Mouse (Mus musculus) megakaryocyte, adult 5-6 weeks (primary cell): Measurements from ENCODE around the gene Cd82. TPM values are rescaled to one million over a fixed set of nuclear protein-coding genes. Genes with fewer than 3 reads are reported as not detected.

Experiments
- ATAC-seq: 2 replicates; pipeline ENCODE4 v1.8.0; 2016; ENCODE audit warnings: mild to moderate bottlenecking, inconsistent platforms; ENCODE audit not compliant: poor library complexity, severe bottlenecking
- total RNA-seq, 2 experiments: library from RNA; stranded (forward) in 1 of 2; stranded (reverse) in 1 of 2; fragments of 153-499, 151-499 nt in 1 of 2; fragments of 221-1000, 200-1000 nt in 1 of 2; gene quantifications; 2 replicates each; pipeline versions ENCODE4 v1.2.3 to v1.2.4; 2015 to 2017

Gene Cd82
- total RNA-seq (2015), result 28.0 and 30.1 TPM in 2 replicates
- total RNA-seq (2017), result 43.1 and 45.3 TPM in 2 replicates

GRCm38 (mm10) chr2:93462760-93463159, at the start of gene Cd82:
Gene Cd82 (minus strand): TSS chr2:93463140.
- peak; percentile 1 for ATAC-seq

GRCm38 (mm10) chr2:93512130-93512529, 49.2 kb upstream of the Cd82 start:
- no peak for ATAC-seq

DNA sequence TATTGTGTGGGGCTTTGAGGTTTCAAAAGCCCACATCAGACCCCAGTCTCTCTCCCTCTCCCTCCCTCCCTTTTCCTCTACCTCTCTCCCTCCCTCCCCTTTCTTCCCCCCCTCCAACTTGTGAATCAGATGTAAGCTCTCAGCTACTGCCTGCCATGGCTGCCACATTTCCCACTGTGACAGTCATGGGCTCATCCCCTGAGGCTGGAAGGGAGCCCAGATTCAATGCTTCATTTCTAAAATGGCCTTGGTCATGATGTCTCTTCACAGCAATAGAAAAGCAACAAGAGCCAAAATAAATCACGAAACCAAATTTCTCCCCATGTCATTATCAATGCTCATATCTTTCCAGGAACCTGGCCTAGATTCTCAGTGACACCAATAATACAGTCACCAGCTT, 47.9 kb upstream of the Cd82 start:
- ATAC-seq, result no peak

DNA sequence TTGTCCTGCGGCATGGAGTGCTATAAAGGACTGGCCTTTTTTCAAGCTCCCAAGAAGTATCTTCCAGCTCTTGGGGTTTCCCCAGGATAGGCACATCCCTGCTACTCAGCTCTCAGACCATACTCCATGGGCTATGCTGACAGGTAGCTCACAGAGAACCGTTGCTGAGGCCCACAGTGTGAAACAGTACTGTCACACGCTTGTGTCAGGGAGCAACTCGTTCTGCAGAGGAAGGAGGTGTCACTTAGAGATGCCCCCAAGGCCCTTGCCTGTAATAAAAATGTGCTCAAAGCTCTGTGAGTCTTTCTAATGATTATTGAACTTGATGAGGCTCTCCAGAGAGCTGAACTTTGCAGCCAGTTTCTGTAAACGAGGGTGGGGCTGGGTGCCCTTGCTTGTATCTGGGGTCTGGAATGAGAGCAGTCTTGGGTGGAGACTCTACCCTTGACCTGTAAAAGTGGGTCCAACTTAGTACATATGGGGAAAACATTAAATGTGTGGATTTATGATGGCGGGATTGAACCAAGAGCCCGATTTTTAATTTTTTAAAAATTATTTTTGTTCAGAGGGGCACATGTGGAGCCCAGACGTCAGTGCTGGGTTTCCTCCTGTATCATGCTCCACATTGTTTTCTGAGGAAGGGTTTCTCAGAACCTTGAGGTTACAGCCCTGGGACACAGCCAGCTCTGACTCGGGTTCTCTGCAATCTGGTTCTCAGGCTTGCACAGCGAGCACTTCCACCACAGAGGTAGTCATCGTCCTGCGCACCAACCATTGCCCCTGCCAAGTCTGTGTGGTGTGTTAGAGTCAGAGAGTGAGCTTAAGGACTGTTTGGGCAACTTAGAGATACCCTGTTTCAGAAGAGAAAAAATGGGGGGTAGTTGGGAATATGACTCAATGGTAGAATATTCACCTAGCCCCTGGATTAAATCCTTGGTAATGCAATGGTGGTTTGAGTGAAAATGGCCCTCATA, 47.1 kb upstream of the Cd82 start:
- ATAC-seq, result no peak

GRCm38 (mm10) chr2:93505091-93505490, 42.2 kb upstream of the Cd82 start:
- ATAC-seq, result no peak

GRCm38 (mm10) chr2:93503353-93503752, 40.4 kb upstream of the Cd82 start:
- ATAC-seq, result no peak

DNA sequence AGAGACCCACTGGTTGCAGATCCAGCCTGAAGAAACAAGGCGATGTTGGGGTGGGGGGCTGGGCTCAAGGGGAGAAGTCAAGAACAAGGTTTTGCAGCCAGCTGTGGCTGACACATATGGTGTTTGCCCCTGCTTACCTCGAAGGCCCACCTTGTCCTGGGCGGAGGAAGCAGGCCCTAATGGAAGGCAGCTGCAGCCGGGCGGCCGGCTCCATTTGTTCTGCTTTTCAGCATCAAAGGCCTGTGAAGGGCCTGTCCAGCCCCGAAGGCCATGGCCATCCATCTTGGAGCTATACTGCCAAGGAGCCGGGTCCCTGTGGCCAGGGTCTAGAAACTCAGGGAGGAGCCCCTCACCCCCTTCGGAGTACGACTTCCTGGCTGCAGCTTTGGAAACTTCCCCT, 38.4 kb upstream of the Cd82 start:
- no peak for ATAC-seq

DNA sequence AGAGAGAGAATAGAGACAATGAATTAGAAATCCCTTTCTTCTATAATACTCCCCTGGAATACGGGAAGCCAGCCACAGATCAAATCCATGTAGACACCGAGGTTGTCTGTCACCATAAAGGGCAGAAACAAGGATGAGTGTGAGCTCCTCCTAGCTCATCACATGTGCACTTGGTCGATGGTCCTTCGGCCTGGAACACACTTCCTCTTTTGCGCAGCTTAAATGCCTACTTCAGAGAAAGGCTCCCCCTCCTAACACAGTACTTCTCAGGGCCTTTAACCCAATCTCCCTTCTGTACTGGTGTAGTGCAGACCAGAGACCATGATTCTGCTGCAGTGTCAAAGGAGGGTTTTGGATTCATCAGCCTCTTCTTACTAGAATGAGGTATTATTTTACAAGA, 34.3 kb upstream of the Cd82 start:
- no peak; the same call in 1 of the 2 replicates for ATAC-seq

DNA sequence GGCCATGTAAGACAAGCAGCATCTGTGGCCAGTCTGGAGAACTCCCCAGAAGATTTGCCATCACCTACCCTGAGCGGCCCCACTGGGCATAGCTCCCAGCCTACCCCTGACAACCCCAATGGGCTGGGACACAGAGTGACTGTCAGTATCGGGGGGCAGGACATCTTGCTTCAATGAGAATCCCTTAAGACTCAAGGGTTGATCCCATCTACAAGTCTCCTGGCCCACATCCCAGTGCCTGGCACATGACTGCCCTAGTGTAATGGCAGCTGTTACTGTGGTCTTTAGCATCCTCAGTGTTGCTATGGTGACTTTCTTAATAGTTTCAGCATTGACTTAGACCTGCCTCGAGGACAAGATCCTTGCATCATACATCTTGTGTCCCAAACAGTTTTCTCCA, 32.2 kb upstream of the Cd82 start:
- ATAC-seq, result no peak

GRCm38 (mm10) chr2:93493541-93493940, 30.6 kb upstream of the Cd82 start:
- ATAC-seq, result no peak

- no peak for ATAC-seq
These were observed 27.6 kb upstream of the Cd82 start for GRCm38 (mm10) chr2:93490516-93490915.

GRCm38 (mm10) chr2:93488911-93489587, 26.1 kb upstream of the Cd82 start:
- no peak for ATAC-seq

GRCm38 (mm10) chr2:93485459-93485858, 22.5 kb upstream of the Cd82 start:
- no peak for ATAC-seq

DNA sequence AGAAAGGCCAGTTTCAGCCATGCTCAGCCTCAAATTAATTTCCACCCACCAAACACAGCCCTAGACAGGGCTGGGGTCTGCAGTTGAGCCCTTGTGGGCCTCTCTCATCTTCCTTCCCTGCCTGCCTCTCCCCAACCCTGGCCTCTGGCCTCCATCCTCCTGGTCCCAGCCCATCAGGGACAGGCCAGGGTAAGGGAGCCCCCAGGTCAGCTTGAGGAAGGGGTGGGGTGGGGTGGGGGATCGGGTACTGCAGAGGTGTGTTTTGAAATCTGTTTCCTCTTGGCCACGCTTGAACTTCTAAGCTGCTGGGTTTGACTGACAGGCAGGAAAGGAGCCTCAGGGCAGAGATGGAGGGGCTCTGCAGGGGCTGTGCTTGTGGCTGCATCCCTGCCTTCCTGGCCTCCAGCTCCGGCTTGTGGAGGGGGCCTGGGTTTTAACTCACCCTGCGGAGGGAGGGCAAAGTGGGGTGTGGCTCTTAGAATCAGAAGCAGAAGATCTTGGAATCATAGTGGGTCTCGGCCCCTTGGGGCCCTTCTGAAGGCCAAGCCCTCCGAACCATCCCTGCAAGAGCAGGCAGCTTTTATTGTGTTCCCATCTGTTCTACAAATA, 19.2 kb upstream of the Cd82 start:
- ATAC-seq, result no peak

DNA sequence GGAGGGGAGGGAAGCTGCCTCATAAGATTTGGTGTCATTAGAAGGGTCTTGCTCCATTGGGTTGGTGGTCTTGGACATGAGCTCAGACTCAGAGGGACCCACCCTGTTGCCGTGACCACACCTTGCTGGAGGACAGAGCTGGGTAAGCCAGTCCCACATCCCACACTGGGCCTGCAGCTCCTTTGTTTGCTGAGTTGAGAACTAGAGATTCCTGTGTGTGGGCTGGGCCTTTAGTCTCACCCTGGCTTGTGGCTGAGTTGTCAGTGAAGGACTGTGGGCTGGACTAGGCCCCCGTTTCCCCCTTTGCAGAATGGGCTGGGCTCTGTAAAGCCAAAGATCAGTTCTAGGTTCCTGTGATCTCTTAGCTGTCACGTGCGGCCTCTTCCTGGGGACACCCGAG, 15.8 kb upstream of the Cd82 start:
- ATAC-seq, result no peak

DNA sequence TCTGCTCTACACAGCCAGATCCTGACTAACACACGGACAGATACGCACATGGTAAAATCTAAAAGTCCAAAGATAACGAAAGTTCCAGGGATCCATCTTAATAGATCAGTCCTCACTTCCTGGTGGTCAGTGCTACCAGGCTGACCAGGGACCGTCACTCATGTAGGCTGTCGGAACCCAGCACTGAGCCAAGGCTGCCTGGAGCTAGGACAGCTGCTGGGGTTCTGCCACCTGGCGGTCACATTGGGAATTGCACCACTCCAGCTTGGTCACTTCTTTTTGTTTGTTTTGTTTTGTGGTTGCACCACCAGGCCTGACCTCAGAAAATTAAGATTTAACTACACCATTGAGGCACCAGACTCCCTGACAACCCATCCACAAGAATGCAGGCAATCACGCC, 14.6 kb upstream of the Cd82 start:
- ATAC-seq, result peak; percentile 61

DNA sequence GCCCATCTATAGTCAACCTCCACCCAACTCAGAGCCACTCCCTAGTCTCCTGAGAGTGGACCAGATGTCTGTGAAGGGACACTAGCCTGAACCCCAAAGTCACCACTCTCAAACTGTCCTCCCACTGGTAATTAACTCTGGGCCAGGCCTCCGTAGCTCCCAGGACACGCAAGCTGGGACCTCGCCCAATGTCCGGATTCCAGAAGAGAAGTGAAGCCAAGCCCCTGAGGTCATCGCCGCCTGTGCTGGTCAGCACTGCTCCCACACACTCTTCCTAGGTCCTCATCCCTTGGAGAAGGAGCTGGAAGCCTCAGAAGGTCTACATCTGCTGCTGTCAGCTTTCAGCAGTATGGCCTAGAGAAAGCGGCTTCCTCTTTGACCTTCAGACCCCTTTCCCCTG, 13.5 kb upstream of the Cd82 start:
- ATAC-seq, result no peak

DNA sequence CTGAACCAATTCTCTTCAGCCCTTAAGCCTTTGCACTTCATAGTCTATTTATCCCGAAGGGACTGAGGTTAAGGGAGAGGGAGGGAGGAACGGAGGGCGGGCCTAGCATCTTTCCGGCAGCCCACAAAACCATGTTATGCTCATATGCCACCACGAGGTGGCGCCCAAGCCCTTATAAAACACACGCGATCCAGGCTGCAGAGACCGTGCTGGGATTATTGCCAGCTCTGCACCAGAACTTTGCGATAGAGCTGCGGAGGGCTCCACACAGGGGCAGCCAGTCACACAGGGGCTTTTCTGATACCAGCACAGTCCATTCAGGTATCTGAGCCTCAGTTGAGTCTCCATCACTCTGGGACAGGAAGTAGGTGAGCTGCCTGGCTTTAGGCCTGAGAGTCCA, 12.1 kb upstream of the Cd82 start:
- ATAC-seq, result peak; percentile 62

DNA sequence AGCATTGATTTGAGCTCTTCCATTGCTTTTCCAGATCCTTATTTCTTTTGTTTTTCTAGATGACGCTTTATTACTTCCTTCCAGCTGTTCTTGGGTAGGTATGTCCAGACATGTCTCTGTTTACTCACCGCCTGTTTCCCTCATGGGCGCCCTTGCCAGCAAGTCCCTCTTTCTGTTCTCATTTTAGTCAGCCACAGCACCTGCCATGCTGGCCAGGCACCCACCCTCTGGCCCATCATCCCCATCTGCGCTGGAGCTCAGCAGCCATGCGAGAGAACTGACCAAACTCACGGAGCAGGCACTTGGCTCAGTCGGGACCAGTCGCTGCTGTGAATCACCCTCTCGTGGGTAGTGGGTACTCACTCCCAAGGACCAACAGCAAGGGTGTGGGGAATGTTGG, 11.0 kb upstream of the Cd82 start:
- no peak for ATAC-seq

GRCm38 (mm10) chr2:93470849-93471576, 8.1 kb upstream of the Cd82 start:
- peak; percentile 79 for ATAC-seq

DNA sequence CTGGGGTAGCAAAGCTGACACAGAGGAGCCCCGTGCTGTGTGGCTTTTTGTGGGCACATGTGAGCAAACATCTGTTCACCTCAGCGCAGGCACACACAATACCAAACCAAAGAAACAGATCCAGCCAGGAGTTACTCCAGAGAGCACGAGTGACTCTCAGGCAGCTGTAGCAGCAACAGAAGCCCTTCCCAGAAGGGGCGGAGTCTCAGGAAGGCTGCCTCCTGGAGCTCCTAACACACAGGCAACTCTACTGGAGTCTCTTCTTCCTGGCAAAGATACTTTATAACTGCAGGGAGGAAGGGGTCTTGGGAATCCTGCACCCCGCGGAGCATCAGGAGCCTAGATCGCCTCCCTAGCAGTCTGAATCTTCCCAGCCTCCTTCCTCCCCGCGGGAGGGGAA, 7.2 kb upstream of the Cd82 start:
- peak; percentile 22 for ATAC-seq
